Mouse (Mus musculus): ENCODE data around the gene Ppp1r1b. TPM values are rescaled to one million over a fixed set of nuclear protein-coding genes. Genes with fewer than 3 reads are reported as not detected.
A peak's percentile ranks its signal among the peaks of the same experiment; 100 is the strongest.
"Not testable (repeated sequence)": the region's sequence is repeated elsewhere in the genome, so short reads cannot be mapped to it uniquely, and the experiment has no call there.

Ppp1r1b gene
- polyA plus RNA-seq, 1 experiment from 2014 or later = 2.9 TPM

DNA sequence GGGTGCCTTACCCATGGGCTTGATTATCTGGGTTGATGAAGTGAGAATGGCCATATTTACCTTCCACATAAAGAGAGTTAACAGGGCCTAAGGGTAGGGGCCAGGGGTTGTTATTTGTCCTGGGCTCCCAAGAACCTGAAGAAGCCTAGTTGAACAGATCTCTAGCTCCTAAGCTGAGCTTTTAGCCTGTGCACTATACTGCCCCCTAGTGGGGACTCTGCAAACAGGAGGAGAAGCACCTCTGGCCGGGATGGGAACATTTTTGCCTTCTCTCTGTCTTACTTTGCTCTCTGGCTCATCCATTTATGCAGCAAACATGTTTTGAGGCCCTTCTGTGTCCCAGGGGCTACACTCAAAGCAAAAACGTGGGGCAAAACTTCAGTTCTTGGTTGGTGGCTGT, 24.2 kb downstream of the Ppp1r1b start:
- peaks cover 7% of the 10 kb centered on the region for H3K4me1 ChIP-seq (ENCODE audit: control insufficient read depth, insufficient read depth, low read length)
- H3K9ac ChIP-seq (ENCODE audit: low read depth, low read length) = no peak overlapping the region
- no peak for ATAC-seq
- no peak overlapping the region for H3K27ac ChIP-seq (ENCODE audit: low read length)
- H3K4me2 ChIP-seq (ENCODE audit: low read length) = no peak overlapping the region
- H3K27me3 ChIP-seq (ENCODE audit: control insufficient read depth, insufficient read depth, low read depth, low read length) = no peaks in the 10 kb centered on the region
- WGBS = 4% methylated on average over 2 of the region's 2 CpGs
- peaks cover 7% of the 10 kb centered on the region; the same call in 1 of the 2 replicates for H3K36me3 ChIP-seq (ENCODE audit: control insufficient read depth, insufficient read depth, low read length)
- no peaks in the 10 kb centered on the region for H3K9me3 ChIP-seq (replicated peaks; ENCODE audit: control insufficient read depth, low read length, poor library complexity, severe bottlenecking)
- H3K4me3 ChIP-seq (ENCODE audit: low read depth, low read length) = no peak overlapping the region

GRCm38 (mm10) chr11:98373244-98373643, 25.0 kb downstream of the Ppp1r1b start:
- H3K9ac ChIP-seq (ENCODE audit: low read depth, low read length) = no peak overlapping the region
- H3K4me2 ChIP-seq (ENCODE audit: low read length) = no peak overlapping the region
- 91% methylated on average over 6 of the region's 6 CpGs for WGBS
- H3K9me3 ChIP-seq (replicated peaks; ENCODE audit: control insufficient read depth, low read length, poor library complexity, severe bottlenecking) = no peaks in the 10 kb centered on the region
- peaks cover 10% of the 10 kb centered on the region; the same call in 1 of the 2 replicates for H3K36me3 ChIP-seq (ENCODE audit: control insufficient read depth, insufficient read depth, low read length)
- H3K4me1 ChIP-seq (ENCODE audit: control insufficient read depth, insufficient read depth, low read length) = peaks cover 7% of the 10 kb centered on the region
- H3K4me3 ChIP-seq (ENCODE audit: low read depth, low read length) = no peak overlapping the region
- H3K27me3 ChIP-seq (ENCODE audit: control insufficient read depth, insufficient read depth, low read depth, low read length) = no peaks in the 10 kb centered on the region
- H3K27ac ChIP-seq (ENCODE audit: low read length) = no peak overlapping the region
- ATAC-seq = no peak

DNA sequence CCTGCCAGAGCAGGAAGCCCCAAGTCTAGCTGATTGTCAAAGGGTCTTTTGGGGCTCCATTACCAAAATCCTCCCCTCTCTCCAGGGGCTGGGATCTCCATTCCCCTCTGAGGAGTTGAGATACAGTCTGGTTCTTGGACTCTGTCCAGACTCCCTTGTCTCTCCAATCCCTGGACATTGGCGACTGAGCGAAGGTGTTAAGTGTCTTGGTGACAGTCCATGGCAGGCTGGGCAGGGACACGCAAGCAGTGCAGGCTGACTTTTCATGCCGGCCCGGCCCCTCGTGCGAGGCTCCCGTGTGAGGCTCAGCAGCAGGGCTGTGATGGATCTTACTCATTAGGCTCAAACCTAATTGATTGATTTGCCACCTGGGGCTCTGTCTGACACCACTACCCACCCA, 26.1 kb downstream of the Ppp1r1b start:
- Histone ChIP-seq H3K36me3 (ENCODE audit: control insufficient read depth, insufficient read depth, low read length) (peaks cover 17% of the 10 kb centered on the region), H3K9ac (ENCODE audit: low read depth, low read length) (no peak overlapping the region), H3K27me3 (ENCODE audit: control insufficient read depth, insufficient read depth, low read depth, low read length) (no peaks in the 10 kb centered on the region), H3K4me2 (ENCODE audit: low read length) (no peak overlapping the region), H3K27ac (ENCODE audit: low read length) (no peak overlapping the region), H3K4me3 (ENCODE audit: low read depth, low read length) (no peak overlapping the region), H3K4me1 (ENCODE audit: control insufficient read depth, insufficient read depth, low read length) (peaks cover 7% of the 10 kb centered on the region), H3K9me3 (replicated peaks; ENCODE audit: control insufficient read depth, low read length, poor library complexity, severe bottlenecking) (no peaks in the 10 kb centered on the region)
- 80% methylated on average over 8 of the region's 8 CpGs for WGBS
- ATAC-seq = no peak

- H3K36me3 ChIP-seq (ENCODE audit: control insufficient read depth, insufficient read depth, low read length) = peaks cover 22% of the 10 kb centered on the region
- ATAC-seq = no peak
- H3K4me3 ChIP-seq (ENCODE audit: low read depth, low read length) = no peak overlapping the region
- H3K27ac ChIP-seq (ENCODE audit: low read length) = no peak overlapping the region
- 62% methylated on average over 5 of the region's 5 CpGs for WGBS
- H3K9ac ChIP-seq (ENCODE audit: low read depth, low read length) = no peak overlapping the region
- H3K4me1 ChIP-seq (ENCODE audit: control insufficient read depth, insufficient read depth, low read length) = no peaks in the 10 kb centered on the region; the same call in 1 of the 2 replicates
- no peaks in the 10 kb centered on the region for H3K27me3 ChIP-seq (ENCODE audit: control insufficient read depth, insufficient read depth, low read depth, low read length)
- H3K9me3 ChIP-seq (replicated peaks; ENCODE audit: control insufficient read depth, low read length, poor library complexity, severe bottlenecking) = no peaks in the 10 kb centered on the region
- H3K4me2 ChIP-seq (ENCODE audit: low read length) = no peak overlapping the region
Observed at GRCm38 (mm10) chr11:98376756-98377155, 28.6 kb downstream of the Ppp1r1b start.

- Histone ChIP-seq H3K9ac (ENCODE audit: low read depth, low read length) (no peak overlapping the region), H3K36me3 (ENCODE audit: control insufficient read depth, insufficient read depth, low read length) (peaks cover 22% of the 10 kb centered on the region), H3K4me1 (ENCODE audit: control insufficient read depth, insufficient read depth, low read length) (no peaks in the 10 kb centered on the region), H3K27me3 (ENCODE audit: control insufficient read depth, insufficient read depth, low read depth, low read length) (no peaks in the 10 kb centered on the region), H3K4me2 (ENCODE audit: low read length) (no peak overlapping the region), H3K4me3 (ENCODE audit: low read depth, low read length) (no peak overlapping the region), H3K9me3 (replicated peaks; ENCODE audit: control insufficient read depth, low read length, poor library complexity, severe bottlenecking) (no peaks in the 10 kb centered on the region), H3K27ac (ENCODE audit: low read length) (no peak overlapping the region)
- WGBS = 93% methylated on average over 11 of the region's 11 CpGs
- no peak for ATAC-seq
Observed at GRCm38 (mm10) chr11:98377787-98378186, 29.6 kb downstream of the Ppp1r1b start.

- Histone ChIP-seq H3K4me2 (ENCODE audit: low read length) (no peak overlapping the region), H3K36me3 (ENCODE audit: control insufficient read depth, insufficient read depth, low read length) (peaks cover 22% of the 10 kb centered on the region), H3K9me3 (replicated peaks; ENCODE audit: control insufficient read depth, low read length, poor library complexity, severe bottlenecking) (no peaks in the 10 kb centered on the region), H3K4me3 (ENCODE audit: low read depth, low read length) (no peak overlapping the region), H3K27ac (ENCODE audit: low read length) (no peak overlapping the region), H3K4me1 (ENCODE audit: control insufficient read depth, insufficient read depth, low read length) (no peaks in the 10 kb centered on the region), H3K9ac (ENCODE audit: low read depth, low read length) (no peak overlapping the region), H3K27me3 (ENCODE audit: control insufficient read depth, insufficient read depth, low read depth, low read length) (no peaks in the 10 kb centered on the region)
- WGBS = 92% methylated on average over 7 of the region's 7 CpGs
- no peak for ATAC-seq
Observed at GRCm38 (mm10) chr11:98379379-98379778, 31.2 kb downstream of the Ppp1r1b start.

GRCm38 (mm10) chr11:98380106-98380505, 31.9 kb downstream of the Ppp1r1b start:
- H3K36me3 ChIP-seq (ENCODE audit: control insufficient read depth, insufficient read depth, low read length) = peaks cover 19% of the 10 kb centered on the region
- H3K4me2 ChIP-seq (ENCODE audit: low read length) = no peak overlapping the region
- ATAC-seq = peak; percentile 36; the same call in 1 of the 2 replicates
- H3K27me3 ChIP-seq (ENCODE audit: control insufficient read depth, insufficient read depth, low read depth, low read length) = no peaks in the 10 kb centered on the region
- no peak overlapping the region for H3K27ac ChIP-seq (ENCODE audit: low read length)
- H3K4me1 ChIP-seq (ENCODE audit: control insufficient read depth, insufficient read depth, low read length) = no peaks in the 10 kb centered on the region
- no peak overlapping the region for H3K9ac ChIP-seq (ENCODE audit: low read depth, low read length)
- 74% methylated on average over 6 of the region's 6 CpGs for WGBS
- H3K9me3 ChIP-seq (replicated peaks; ENCODE audit: control insufficient read depth, low read length, poor library complexity, severe bottlenecking) = no peaks in the 10 kb centered on the region
- no peak overlapping the region for H3K4me3 ChIP-seq (ENCODE audit: low read depth, low read length)

DNA sequence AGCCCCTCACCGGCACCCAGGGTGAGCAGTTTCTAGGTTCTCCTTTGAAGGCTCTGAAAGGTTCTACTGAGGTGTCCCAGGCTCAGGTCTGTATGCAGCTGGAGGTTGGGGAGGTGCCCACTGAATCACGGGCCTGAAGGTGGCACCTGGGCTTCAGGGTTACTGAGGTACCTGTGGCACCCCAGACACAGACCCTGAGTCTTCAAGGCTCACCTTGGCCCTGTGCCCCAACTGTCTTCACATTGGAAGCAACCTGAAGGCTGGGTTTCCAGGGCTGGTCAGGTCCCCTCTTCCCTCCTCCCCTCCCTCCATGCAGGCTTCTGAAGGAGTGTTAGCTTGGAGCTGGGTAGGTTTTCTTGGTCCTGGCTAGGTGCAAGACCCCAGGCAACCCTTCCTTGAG, 33.4 kb downstream of the Ppp1r1b start:
- H3K27me3 ChIP-seq (ENCODE audit: control insufficient read depth, insufficient read depth, low read depth, low read length) = peaks cover 9% of the 10 kb centered on the region; the same call in 1 of the 2 replicates
- peaks cover 16% of the 10 kb centered on the region for H3K36me3 ChIP-seq (ENCODE audit: control insufficient read depth, insufficient read depth, low read length)
- H3K9ac ChIP-seq (ENCODE audit: low read depth, low read length) = no peak overlapping the region
- no peak for ATAC-seq
- H3K27ac ChIP-seq (ENCODE audit: low read length) = no peak overlapping the region
- H3K4me1 ChIP-seq (ENCODE audit: control insufficient read depth, insufficient read depth, low read length) = no peaks in the 10 kb centered on the region; the same call in 1 of the 2 replicates
- no peak overlapping the region for H3K4me3 ChIP-seq (ENCODE audit: low read depth, low read length)
- 94% methylated on average over 2 of the region's 2 CpGs for WGBS
- H3K9me3 ChIP-seq (replicated peaks; ENCODE audit: control insufficient read depth, low read length, poor library complexity, severe bottlenecking) = no peaks in the 10 kb centered on the region
- H3K4me2 ChIP-seq (ENCODE audit: low read length) = no peak overlapping the region

- H3K4me3 ChIP-seq (ENCODE audit: low read depth, low read length); H3K9ac ChIP-seq (ENCODE audit: low read depth, low read length); H3K4me2 ChIP-seq (ENCODE audit: low read length); H3K9me3 ChIP-seq (replicated peaks; ENCODE audit: control insufficient read depth, low read length, poor library complexity, severe bottlenecking); ATAC-seq; H3K27ac ChIP-seq (ENCODE audit: low read length); H3K4me1 ChIP-seq (ENCODE audit: control insufficient read depth, insufficient read depth, low read length): not testable (repeated sequence)
- Histone ChIP-seq H3K36me3 (ENCODE audit: control insufficient read depth, insufficient read depth, low read length) (peaks cover 16% of the 10 kb centered on the region), H3K27me3 (ENCODE audit: control insufficient read depth, insufficient read depth, low read depth, low read length) (peaks cover 11% of the 10 kb centered on the region)
- WGBS = 57% methylated on average over 2 of the region's 2 CpGs
Observed at GRCm38 (mm10) chr11:98382405-98382804, 34.2 kb downstream of the Ppp1r1b start.

All from midbrain, embryonic 16.5 days (tissue).